Mouse (Mus musculus): ENCODE measurements at regions not wholly inside any gene's neighbourhood (a gene's known extent, or its start where the extent isn't known, plus 50 kb on each side); places are given as distances from the start of the nearest gene placed in this dataset.

DNA sequence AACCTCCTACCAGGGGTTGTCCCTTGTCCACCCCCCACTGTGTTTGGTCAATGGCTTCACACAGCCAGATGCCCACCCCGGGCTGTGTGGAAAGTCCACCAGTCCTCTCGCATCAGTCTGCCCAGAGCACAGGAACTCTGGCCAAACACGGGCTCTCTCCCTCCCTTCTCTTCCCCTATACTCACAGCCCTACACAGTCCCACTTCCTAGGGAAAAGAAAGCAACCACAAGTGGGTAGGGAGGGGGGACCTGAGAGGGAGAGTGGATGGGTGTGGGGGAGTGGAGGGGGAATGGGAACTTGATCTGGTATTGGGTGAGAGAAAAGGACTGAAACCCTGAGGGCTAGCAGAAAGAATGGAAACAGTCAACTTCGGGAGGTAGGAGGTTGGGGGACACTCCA is 497.8 kb upstream of the Pfkp start:
- H3K36me3 ChIP-seq (ENCODE audit: control insufficient read depth, insufficient read depth, low read length, poor library complexity, severe bottlenecking), result no peaks in the 10 kb centered on the region
- no peak overlapping the region for H3K4me3 ChIP-seq (ENCODE audit: low read depth, low read length)
- TF ChIP-seq CTCF (IDR thresholded peaks at IDR 0.05; ENCODE audit: low read depth, low read length) (no peak), EP300 (IDR thresholded peaks at IDR 0.05; ENCODE audit: insufficient read depth, low read depth, low read length) (no peak), POLR2A (IDR thresholded peaks at IDR 0.05; ENCODE audit: insufficient read depth, low read length) (no peak)
- no peaks in the 10 kb centered on the region for H3K9me3 ChIP-seq (replicated peaks; ENCODE audit: control insufficient read depth, insufficient read depth, low read length, poor library complexity, severe bottlenecking)
- no peak overlapping the region for H3K9ac ChIP-seq (ENCODE audit: low read depth, poor library complexity, severe bottlenecking)
- no peaks in the 10 kb centered on the region for H3K4me1 ChIP-seq (ENCODE audit: control insufficient read depth, insufficient read depth, low read length)
- H3K27me3 ChIP-seq (ENCODE audit: control insufficient read depth, insufficient read depth, low read length, poor library complexity, severe bottlenecking), result no peaks in the 10 kb centered on the region
- no peak overlapping the region for H3K27ac ChIP-seq (ENCODE audit: insufficient read depth, low read length)

DNA sequence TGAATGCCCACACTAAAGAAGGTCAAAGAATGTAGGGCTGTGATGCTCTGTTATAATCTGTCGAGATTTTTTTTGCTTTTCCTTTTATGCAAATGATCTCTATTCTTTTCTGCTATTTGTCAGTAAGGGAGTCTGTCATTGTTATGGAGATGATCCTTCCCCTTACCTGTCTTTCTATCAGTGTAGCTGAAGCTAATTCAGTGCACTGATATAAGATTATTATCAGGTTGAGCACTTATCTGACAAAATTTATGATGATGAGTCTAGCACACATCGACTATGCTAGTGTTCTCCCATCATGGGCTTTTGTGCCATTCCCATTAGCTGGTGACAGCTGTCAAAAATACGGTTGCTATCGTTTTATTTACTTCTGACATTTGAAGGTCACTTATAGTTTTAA is 462.0 kb upstream of the Pfkp start:
- Histone ChIP-seq H3K27ac (ENCODE audit: insufficient read depth, low read length) (no peak overlapping the region), H3K9ac (ENCODE audit: low read depth, poor library complexity, severe bottlenecking) (no peak overlapping the region), H3K4me3 (ENCODE audit: low read depth, low read length) (no peak overlapping the region), H3K27me3 (ENCODE audit: control insufficient read depth, insufficient read depth, low read length, poor library complexity, severe bottlenecking) (no peaks in the 10 kb centered on the region), H3K36me3 (ENCODE audit: control insufficient read depth, insufficient read depth, low read length, poor library complexity, severe bottlenecking) (no peaks in the 10 kb centered on the region), H3K4me1 (ENCODE audit: control insufficient read depth, insufficient read depth, low read length) (no peaks in the 10 kb centered on the region), H3K9me3 (replicated peaks; ENCODE audit: control insufficient read depth, insufficient read depth, low read length, poor library complexity, severe bottlenecking) (no peaks in the 10 kb centered on the region)
- TF ChIP-seq POLR2A (IDR thresholded peaks at IDR 0.05; ENCODE audit: insufficient read depth, low read length) (no peak), EP300 (IDR thresholded peaks at IDR 0.05; ENCODE audit: insufficient read depth, low read depth, low read length) (no peak)

DNA sequence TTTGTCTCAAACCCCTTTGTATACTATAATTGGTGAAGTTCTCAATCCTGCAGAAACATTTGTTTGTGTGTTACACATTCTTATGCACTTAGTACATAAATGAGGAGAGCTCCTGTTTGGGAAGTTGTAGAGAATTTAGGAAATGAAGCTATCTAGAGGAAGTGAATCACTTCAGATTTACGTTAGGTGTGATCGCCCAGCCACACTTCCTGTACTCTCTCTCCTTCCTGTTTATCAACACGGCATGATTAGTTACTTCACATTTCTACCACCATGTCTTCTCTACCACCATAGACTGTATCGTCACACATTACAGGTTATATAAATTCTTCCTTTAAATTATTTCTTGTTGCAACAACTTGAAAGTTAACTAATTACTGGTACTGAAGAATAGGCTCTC is 454.7 kb upstream of the Pfkp start:
- Histone ChIP-seq H3K36me3 (ENCODE audit: control insufficient read depth, insufficient read depth, low read length, poor library complexity, severe bottlenecking) (no peaks in the 10 kb centered on the region), H3K9ac (ENCODE audit: low read depth, poor library complexity, severe bottlenecking) (no peak overlapping the region), H3K9me3 (replicated peaks; ENCODE audit: control insufficient read depth, insufficient read depth, low read length, poor library complexity, severe bottlenecking) (no peaks in the 10 kb centered on the region), H3K4me1 (ENCODE audit: control insufficient read depth, insufficient read depth, low read length) (no peaks in the 10 kb centered on the region), H3K4me3 (ENCODE audit: low read depth, low read length) (no peak overlapping the region), H3K27me3 (ENCODE audit: control insufficient read depth, insufficient read depth, low read length, poor library complexity, severe bottlenecking) (no peaks in the 10 kb centered on the region), H3K27ac (ENCODE audit: insufficient read depth, low read length) (no peak overlapping the region)
- TF ChIP-seq CTCF (IDR thresholded peaks at IDR 0.05; ENCODE audit: low read depth, low read length) (no peak), EP300 (IDR thresholded peaks at IDR 0.05; ENCODE audit: insufficient read depth, low read depth, low read length) (no peak), POLR2A (IDR thresholded peaks at IDR 0.05; ENCODE audit: insufficient read depth, low read length) (no peak)

DNA sequence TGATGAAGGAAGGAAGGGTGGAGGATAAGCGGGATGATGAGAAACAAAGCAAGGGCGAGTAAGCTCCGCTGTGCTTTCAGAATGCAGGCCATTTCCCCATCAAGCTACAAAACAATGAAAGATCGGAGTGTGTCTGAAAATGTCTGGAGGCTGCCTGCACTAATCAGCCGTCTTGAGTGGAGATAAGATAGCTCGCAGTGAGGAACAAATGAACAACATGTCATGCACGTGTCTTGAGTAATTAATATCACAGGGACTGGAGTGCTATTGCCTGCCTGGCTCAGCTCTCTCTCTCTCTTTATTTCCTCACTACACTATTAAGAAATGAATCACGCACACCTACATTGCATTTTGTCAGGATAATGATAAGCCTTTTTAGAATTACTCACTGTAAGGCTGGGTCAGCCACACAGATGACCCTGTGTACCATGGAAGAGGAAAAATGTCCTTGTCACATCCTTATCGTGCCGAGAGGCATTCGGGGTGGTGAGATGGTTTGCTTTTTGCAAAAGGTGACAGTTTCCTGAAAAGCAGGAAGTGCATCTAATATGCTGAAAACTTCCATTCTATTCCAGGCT is 444.6 kb upstream of the Pfkp start:
- Histone ChIP-seq H3K9me3 (replicated peaks; ENCODE audit: control insufficient read depth, insufficient read depth, low read length, poor library complexity, severe bottlenecking) (no peaks in the 10 kb centered on the region), H3K27ac (ENCODE audit: insufficient read depth, low read length) (no peak overlapping the region), H3K27me3 (ENCODE audit: control insufficient read depth, insufficient read depth, low read length, poor library complexity, severe bottlenecking) (no peaks in the 10 kb centered on the region), H3K9ac (ENCODE audit: low read depth, poor library complexity, severe bottlenecking) (no peak overlapping the region), H3K36me3 (ENCODE audit: control insufficient read depth, insufficient read depth, low read length, poor library complexity, severe bottlenecking) (no peaks in the 10 kb centered on the region), H3K4me3 (ENCODE audit: low read depth, low read length) (no peak overlapping the region), H3K4me1 (ENCODE audit: control insufficient read depth, insufficient read depth, low read length) (no peaks in the 10 kb centered on the region)
- no peak for TF ChIP-seq POLR2A (IDR thresholded peaks at IDR 0.05; ENCODE audit: insufficient read depth, low read length)
- no peak for TF ChIP-seq CTCF (IDR thresholded peaks at IDR 0.05; ENCODE audit: low read depth, low read length)
- TF ChIP-seq EP300 (IDR thresholded peaks at IDR 0.05; ENCODE audit: insufficient read depth, low read depth, low read length), result no peak

DNA sequence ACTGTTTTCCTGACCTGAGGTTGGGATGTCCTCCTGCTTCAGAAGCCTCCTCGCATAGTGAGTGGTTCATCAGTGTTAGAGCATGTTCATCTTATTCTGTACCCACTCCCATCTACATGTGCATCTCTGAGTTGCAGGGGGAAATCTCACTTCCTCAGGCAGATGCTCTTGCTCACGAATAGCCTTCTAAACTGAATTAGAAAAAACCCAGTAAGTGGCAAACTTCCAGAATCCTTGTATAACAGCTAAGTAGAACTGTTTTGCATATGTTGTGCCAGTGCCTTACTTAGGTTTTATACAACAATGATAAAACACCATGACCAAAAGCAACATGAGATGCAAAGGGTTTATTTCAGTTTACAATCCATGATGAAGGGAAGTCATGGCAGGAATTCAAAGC is 442.3 kb upstream of the Pfkp start:
- H3K9me3 ChIP-seq (replicated peaks; ENCODE audit: control insufficient read depth, insufficient read depth, low read length, poor library complexity, severe bottlenecking), result no peaks in the 10 kb centered on the region
- H3K4me1 ChIP-seq (ENCODE audit: control insufficient read depth, insufficient read depth, low read length), result no peaks in the 10 kb centered on the region
- H3K4me3 ChIP-seq (ENCODE audit: low read depth, low read length), result no peak overlapping the region
- TF ChIP-seq POLR2A (IDR thresholded peaks at IDR 0.05; ENCODE audit: insufficient read depth, low read length) (no peak), EP300 (IDR thresholded peaks at IDR 0.05; ENCODE audit: insufficient read depth, low read depth, low read length) (no peak), CTCF (IDR thresholded peaks at IDR 0.05; ENCODE audit: low read depth, low read length) (no peak)
- H3K36me3 ChIP-seq (ENCODE audit: control insufficient read depth, insufficient read depth, low read length, poor library complexity, severe bottlenecking), result no peaks in the 10 kb centered on the region
- H3K27ac ChIP-seq (ENCODE audit: insufficient read depth, low read length), result no peak overlapping the region
- H3K9ac ChIP-seq (ENCODE audit: low read depth, poor library complexity, severe bottlenecking), result no peak overlapping the region
- H3K27me3 ChIP-seq (ENCODE audit: control insufficient read depth, insufficient read depth, low read length, poor library complexity, severe bottlenecking), result no peaks in the 10 kb centered on the region

DNA sequence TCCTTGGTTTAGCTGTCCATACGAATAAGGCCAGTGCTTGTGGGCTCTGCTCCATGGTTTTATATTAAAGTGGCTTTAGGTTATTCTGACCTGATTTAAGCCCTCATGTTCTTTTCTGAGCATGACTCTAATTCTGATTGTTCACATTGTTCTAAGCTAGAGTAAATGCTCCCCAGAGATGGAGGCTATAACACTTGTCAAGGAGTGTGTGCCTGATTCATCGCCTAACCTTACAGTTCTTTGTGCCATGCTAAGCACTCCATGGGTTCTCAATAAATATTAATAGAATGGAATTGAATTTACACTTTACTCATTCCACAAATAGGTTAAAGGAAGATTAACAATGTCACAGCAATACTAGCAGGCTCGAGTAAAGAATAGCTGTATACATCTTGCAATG is 417.6 kb upstream of the Pfkp start:
- no peaks in the 10 kb centered on the region for H3K36me3 ChIP-seq (ENCODE audit: control insufficient read depth, insufficient read depth, low read length, poor library complexity, severe bottlenecking)
- no peak overlapping the region for H3K9ac ChIP-seq (ENCODE audit: low read depth, poor library complexity, severe bottlenecking)
- no peaks in the 10 kb centered on the region for H3K27me3 ChIP-seq (ENCODE audit: control insufficient read depth, insufficient read depth, low read length, poor library complexity, severe bottlenecking)
- no peak overlapping the region for H3K4me3 ChIP-seq (ENCODE audit: low read depth, low read length)
- TF ChIP-seq POLR2A (IDR thresholded peaks at IDR 0.05; ENCODE audit: insufficient read depth, low read length) (no peak), EP300 (IDR thresholded peaks at IDR 0.05; ENCODE audit: insufficient read depth, low read depth, low read length) (no peak), CTCF (IDR thresholded peaks at IDR 0.05; ENCODE audit: low read depth, low read length) (no peak)
- no peaks in the 10 kb centered on the region for H3K9me3 ChIP-seq (replicated peaks; ENCODE audit: control insufficient read depth, insufficient read depth, low read length, poor library complexity, severe bottlenecking)
- no peaks in the 10 kb centered on the region for H3K4me1 ChIP-seq (ENCODE audit: control insufficient read depth, insufficient read depth, low read length)
- H3K27ac ChIP-seq (ENCODE audit: insufficient read depth, low read length), result no peak overlapping the region

Data from ES-Bruce4 (cell line).